Mouse (Mus musculus): ENCODE measurements around the gene Serac1. TPM values are rescaled to one million over a fixed set of nuclear protein-coding genes. Genes with fewer than 3 reads are reported as not detected.
"Not testable (repeated sequence)": the region's sequence is repeated elsewhere in the genome, so short reads cannot be mapped to it uniquely, and the experiment has no call there.

Gene Serac1
- polyA plus RNA-seq, 1 experiment = 6.2 TPM

- DNase-seq (ENCODE audit: low read depth) = no peak
These were observed 13.5 kb downstream of the Serac1 start for GRCm38 (mm10) chr17:6066021-6066420.

GRCm38 (mm10) chr17:6063532-6063931 lies 16.0 kb downstream of the Serac1 start:
- no peak for DNase-seq (ENCODE audit: low read depth)

GRCm38 (mm10) chr17:6062793-6063192 lies 16.7 kb downstream of the Serac1 start:
- DNase-seq (ENCODE audit: low read depth) = no peak

GRCm38 (mm10) chr17:6054934-6055355 lies 24.6 kb downstream of the Serac1 start:
- DNase-seq (ENCODE audit: low read depth) = no peak

- no peak for DNase-seq (ENCODE audit: low read depth)
These were observed 26.7 kb downstream of the Serac1 start for GRCm38 (mm10) chr17:6052801-6053200.

GRCm38 (mm10) chr17:6037507-6037906 lies 42.0 kb downstream of the Serac1 start:
- DNase-seq (ENCODE audit: low read depth) = no peak

- no peak for DNase-seq (ENCODE audit: low read depth)
These were observed 42.7 kb downstream of the Serac1 start for GRCm38 (mm10) chr17:6036872-6037271.

- no peak for DNase-seq (ENCODE audit: low read depth)
These were observed 43.1 kb downstream of the Serac1 start for GRCm38 (mm10) chr17:6036458-6036857.

- DNase-seq (ENCODE audit: low read depth) = no peak
These were observed 43.9 kb downstream of the Serac1 start for GRCm38 (mm10) chr17:6035661-6036060.

- no peak for DNase-seq (ENCODE audit: low read depth)
These were observed 53.7 kb downstream of the Serac1 start for GRCm38 (mm10) chr17:6025831-6026230.

GRCm38 (mm10) chr17:6021374-6021789 lies 58.2 kb downstream of the Serac1 start:
- not testable (repeated sequence) for DNase-seq (ENCODE audit: low read depth)

- DNase-seq (ENCODE audit: low read depth) = no peak
These were observed 58.9 kb downstream of the Serac1 start for GRCm38 (mm10) chr17:6020636-6021035.

- DNase-seq (ENCODE audit: low read depth) = no peak
These were observed 59.8 kb downstream of the Serac1 start for GRCm38 (mm10) chr17:6019776-6020175.

- DNase-seq (ENCODE audit: low read depth) = no peak
These were observed 61.2 kb downstream of the Serac1 start for GRCm38 (mm10) chr17:6018348-6018747.

- no peak for DNase-seq (ENCODE audit: low read depth)
These were observed 62.3 kb downstream of the Serac1 start for GRCm38 (mm10) chr17:6017268-6017667.

GRCm38 (mm10) chr17:6016213-6016780 lies 63.2 kb downstream of the Serac1 start:
- DNase-seq (ENCODE audit: low read depth) = no peak

- no peak for DNase-seq (ENCODE audit: low read depth)
These were observed 64.6 kb downstream of the Serac1 start for GRCm38 (mm10) chr17:6014985-6015384.

GRCm38 (mm10) chr17:6013079-6013478 lies 66.5 kb downstream of the Serac1 start:
- no peak for DNase-seq (ENCODE audit: low read depth)

- DNase-seq (ENCODE audit: low read depth) = no peak
These were observed 69.9 kb downstream of the Serac1 start for GRCm38 (mm10) chr17:6009606-6010005.

- no peak for DNase-seq (ENCODE audit: low read depth)
These were observed 71.0 kb downstream of the Serac1 start for GRCm38 (mm10) chr17:6008590-6008989.

GRCm38 (mm10) chr17:6007902-6008301 lies 71.6 kb downstream of the Serac1 start:
- DNase-seq (ENCODE audit: low read depth) = no peak

GRCm38 (mm10) chr17:6007101-6007780 lies 72.3 kb downstream of the Serac1 start:
- no peak for DNase-seq (ENCODE audit: low read depth)

- DNase-seq (ENCODE audit: low read depth) = peak; percentile 93
These were observed 73.7 kb downstream of the Serac1 start for GRCm38 (mm10) chr17:6005638-6006471.
